Mouse (Mus musculus): Measurements from ENCODE around the gene Ranbp17. TPM values are rescaled to one million over a fixed set of nuclear protein-coding genes. Genes with fewer than 3 reads are reported as not detected.
"Not testable (repeated sequence)": the region's sequence is repeated elsewhere in the genome, so short reads cannot be mapped to it uniquely, and the experiment has no call there.

Gene Ranbp17
- total and polyA plus RNA-seq, 3 experiments = 0.09 TPM; not detected in 2

DNA sequence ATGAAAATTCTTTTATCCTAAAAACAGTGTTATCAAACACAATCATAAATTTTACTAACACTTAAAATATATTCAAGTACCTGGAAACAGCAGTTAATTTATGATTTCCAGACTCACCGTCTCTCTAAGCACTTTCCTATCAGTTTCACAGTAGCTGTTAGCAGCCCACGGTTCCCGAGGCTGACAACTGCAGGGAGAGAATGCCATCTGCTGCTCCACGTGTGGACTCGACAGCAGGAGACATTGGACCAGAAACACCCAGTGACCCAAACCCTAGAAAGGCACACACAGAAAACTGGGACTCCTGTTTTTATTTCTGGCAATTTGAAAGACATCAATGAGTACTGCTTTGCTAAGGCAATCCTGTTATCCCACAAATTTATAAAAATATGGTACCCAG, 79.7 kb downstream of the Ranbp17 start:
- TF ChIP-seq CTCF (conservative IDR thresholded peaks at IDR 0.05 in 1 of 2, IDR thresholded peaks at IDR 0.05 in 1 of 2; ENCODE audit: low read depth in 2 of 2, low read length in 2 of 2) = peak in 1 of 2 experiments; percentile 34; a peak in 1 of 4 replicates
- peak; percentile 40 for TF ChIP-seq RAD21 (IDR thresholded peaks at IDR 0.05; ENCODE audit: low read depth, low read length)
- TF ChIP-seq SMC3 (IDR thresholded peaks at IDR 0.05; ENCODE audit: low read depth, low read length) = peak; percentile 21; the same call in 1 of the 2 replicates
- TF ChIP-seq TBP (conservative IDR thresholded peaks at IDR 0.05; ENCODE audit: low read depth, low read length) = no peak
- in situ Hi-C loops (cut with MboI; ENCODE audit: low pct_ligation_motif_present, low pct_unique_long_range_greater_than_20kb, low sequenced_read_pairs) (no loop called here), dilution Hi-C loops (cut with MboI; ENCODE audit: extremely low pct_ligation_motif_present, extremely low pct_unique_long_range_greater_than_20kb, low sequenced_read_pairs) (no loop called here)
- no peaks in the 10 kb centered on the region for H3K27me3 ChIP-seq (replicated peaks)
- DNase-seq (ENCODE audit: extremely low read depth) = no peak
- no peaks in the 10 kb centered on the region for H3K79me2 ChIP-seq (replicated peaks; ENCODE audit: control insufficient read depth, extremely low read depth, insufficient read depth, poor library complexity, severe bottlenecking)
- H3K9ac ChIP-seq (ENCODE audit: insufficient read depth, low read depth) = no peak overlapping the region
- no peak overlapping the region for H3K4me2 ChIP-seq (ENCODE audit: insufficient read depth, low read depth, poor library complexity, severe bottlenecking)
- H3K27ac ChIP-seq (ENCODE audit: insufficient read depth, low read depth) = no peak overlapping the region
- H3K36me3 ChIP-seq (replicated peaks in 1 of 2; ENCODE audit: control insufficient read depth in 1 of 2, insufficient read depth in 1 of 2, low read length in 1 of 2) = no peaks in the 10 kb centered on the region
- H3K4me3 ChIP-seq (replicated peaks in 1 of 3; ENCODE audit: low read depth in 2 of 3, low read length in 2 of 3, poor library complexity in 1 of 3) = no peak overlapping the region
- H3K9me3 ChIP-seq (replicated peaks; ENCODE audit: low read length) = no peaks in the 10 kb centered on the region
- no peaks in the 10 kb centered on the region for H3K4me1 ChIP-seq (ENCODE audit: control insufficient read depth in 1 of 2, insufficient read depth in 2 of 2)

DNA sequence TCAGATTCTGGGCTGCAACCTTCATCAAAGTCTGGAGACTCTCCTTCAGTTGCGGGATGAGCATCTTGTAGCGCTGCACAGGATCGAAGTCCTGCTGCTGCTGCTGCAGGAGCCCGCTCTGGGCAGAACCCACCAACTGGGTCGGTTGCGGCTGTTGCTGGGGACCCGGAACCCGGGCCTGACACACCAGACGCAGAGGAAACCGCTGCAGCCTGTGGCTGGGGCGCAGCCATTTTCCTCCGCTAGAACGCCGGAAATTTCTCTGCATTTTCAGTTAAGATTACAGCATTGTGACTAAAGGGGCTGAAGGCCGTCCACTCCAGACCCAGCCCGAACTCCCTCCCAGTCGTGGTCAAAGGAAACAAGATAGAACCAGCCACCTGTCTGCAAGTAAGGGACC, 85.3 kb downstream of the Ranbp17 start:
- H3K27me3 ChIP-seq (replicated peaks); H3K9ac ChIP-seq (ENCODE audit: insufficient read depth, low read depth); H3K79me2 ChIP-seq (replicated peaks; ENCODE audit: control insufficient read depth, extremely low read depth, insufficient read depth, poor library complexity, severe bottlenecking); H3K27ac ChIP-seq (ENCODE audit: insufficient read depth, low read depth); H3K4me3 ChIP-seq (replicated peaks in 1 of 3; ENCODE audit: low read depth in 2 of 3, low read length in 2 of 3, poor library complexity in 1 of 3); DNase-seq (ENCODE audit: extremely low read depth); H3K36me3 ChIP-seq (replicated peaks in 1 of 2; ENCODE audit: control insufficient read depth in 1 of 2, insufficient read depth in 1 of 2, low read length in 1 of 2); H3K4me2 ChIP-seq (ENCODE audit: insufficient read depth, low read depth, poor library complexity, severe bottlenecking); H3K9me3 ChIP-seq (replicated peaks; ENCODE audit: low read length); dilution Hi-C loops (cut with MboI; ENCODE audit: extremely low pct_ligation_motif_present, extremely low pct_unique_long_range_greater_than_20kb, low sequenced_read_pairs); in situ Hi-C loops (cut with MboI; ENCODE audit: low pct_ligation_motif_present, low pct_unique_long_range_greater_than_20kb, low sequenced_read_pairs); H3K4me1 ChIP-seq (ENCODE audit: control insufficient read depth in 1 of 2, insufficient read depth in 2 of 2): not testable (repeated sequence)

DNA sequence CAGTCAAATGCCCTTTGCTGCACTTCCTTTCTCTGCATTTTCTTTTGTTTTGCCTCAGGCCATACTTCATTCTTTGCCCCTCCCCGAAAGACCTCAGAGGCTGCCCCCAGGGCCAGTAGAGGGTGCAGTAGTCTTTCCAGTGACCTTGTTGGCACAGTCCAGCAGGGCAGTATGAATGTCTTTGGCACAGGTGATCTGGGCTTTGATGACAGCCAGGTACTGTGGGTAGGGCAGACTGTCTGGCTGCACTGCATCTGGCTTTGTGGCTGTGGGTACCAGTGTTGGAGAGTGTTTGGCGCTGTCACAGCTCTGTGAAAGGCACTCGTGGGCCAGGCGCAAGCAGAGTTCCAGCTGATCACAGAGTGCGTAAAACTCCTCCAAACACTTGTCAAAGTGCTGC, 85.8 kb downstream of the Ranbp17 start:
- H3K79me2 ChIP-seq (replicated peaks; ENCODE audit: control insufficient read depth, extremely low read depth, insufficient read depth, poor library complexity, severe bottlenecking); DNase-seq (ENCODE audit: extremely low read depth); H3K9me3 ChIP-seq (replicated peaks; ENCODE audit: low read length); H3K27me3 ChIP-seq (replicated peaks); H3K9ac ChIP-seq (ENCODE audit: insufficient read depth, low read depth); H3K36me3 ChIP-seq (replicated peaks in 1 of 2; ENCODE audit: control insufficient read depth in 1 of 2, insufficient read depth in 1 of 2, low read length in 1 of 2); in situ Hi-C loops (cut with MboI; ENCODE audit: low pct_ligation_motif_present, low pct_unique_long_range_greater_than_20kb, low sequenced_read_pairs); dilution Hi-C loops (cut with MboI; ENCODE audit: extremely low pct_ligation_motif_present, extremely low pct_unique_long_range_greater_than_20kb, low sequenced_read_pairs); H3K27ac ChIP-seq (ENCODE audit: insufficient read depth, low read depth); H3K4me1 ChIP-seq (ENCODE audit: control insufficient read depth in 1 of 2, insufficient read depth in 2 of 2); H3K4me3 ChIP-seq (replicated peaks in 1 of 3; ENCODE audit: low read depth in 2 of 3, low read length in 2 of 3, poor library complexity in 1 of 3); H3K4me2 ChIP-seq (ENCODE audit: insufficient read depth, low read depth, poor library complexity, severe bottlenecking): not testable (repeated sequence)

DNA sequence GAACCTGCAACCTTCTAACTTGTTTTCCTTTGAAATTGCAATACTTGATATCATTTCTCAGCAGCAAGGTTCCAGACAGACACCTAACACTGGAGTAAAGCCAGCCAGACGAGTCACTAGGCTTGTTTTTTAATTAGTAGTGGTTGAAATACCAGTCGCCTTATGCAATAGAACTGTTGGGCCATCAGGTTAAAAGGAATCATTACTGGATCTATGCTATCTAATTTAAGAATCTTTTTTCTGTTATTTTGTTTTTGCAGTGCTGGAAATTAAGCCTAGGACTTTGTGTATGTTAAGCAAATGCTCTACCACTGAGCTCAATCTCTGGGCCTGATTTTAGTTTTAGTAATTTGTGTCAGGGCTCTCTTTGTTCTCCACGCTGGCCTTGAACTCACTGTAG, 91.3 kb downstream of the Ranbp17 start:
- Histone ChIP-seq H3K9me3 (replicated peaks; ENCODE audit: low read length) (no peaks in the 10 kb centered on the region), H3K4me2 (ENCODE audit: insufficient read depth, low read depth, poor library complexity, severe bottlenecking) (no peak overlapping the region), H3K4me3 (replicated peaks in 1 of 3; ENCODE audit: low read depth in 2 of 3, low read length in 2 of 3, poor library complexity in 1 of 3) (no peak overlapping the region), H3K79me2 (replicated peaks; ENCODE audit: control insufficient read depth, extremely low read depth, insufficient read depth, poor library complexity, severe bottlenecking) (no peaks in the 10 kb centered on the region), H3K36me3 (replicated peaks in 1 of 2; ENCODE audit: control insufficient read depth in 1 of 2, insufficient read depth in 1 of 2, low read length in 1 of 2) (no peaks in the 10 kb centered on the region), H3K4me1 (ENCODE audit: control insufficient read depth in 1 of 2, insufficient read depth in 2 of 2) (peaks cover 0 to 6% of the 10 kb centered on the region in 2 experiments; a peak in 1 of 4 replicates), H3K27ac (ENCODE audit: insufficient read depth, low read depth) (no peak overlapping the region), H3K27me3 (replicated peaks) (peaks cover 2% of the 10 kb centered on the region), H3K9ac (ENCODE audit: insufficient read depth, low read depth) (no peak overlapping the region)
- DNase-seq (ENCODE audit: extremely low read depth) = no peak
- dilution Hi-C loops (cut with MboI; ENCODE audit: extremely low pct_ligation_motif_present, extremely low pct_unique_long_range_greater_than_20kb, low sequenced_read_pairs) = no loop called here
- in situ Hi-C loops (cut with MboI; ENCODE audit: low pct_ligation_motif_present, low pct_unique_long_range_greater_than_20kb, low sequenced_read_pairs) = no loop called here
- TF ChIP-seq JUN (IDR thresholded peaks at IDR 0.05; ENCODE audit: insufficient read depth, low read depth, low read length) (no peak), POLR2A (IDR thresholded peaks at IDR 0.05; ENCODE audit: low read depth, low read length) (no peak), CHD1 (IDR thresholded peaks at IDR 0.05; ENCODE audit: low read depth, low read length) (no peak), IRF4 (IDR thresholded peaks at IDR 0.05; ENCODE audit: low read depth, low read length) (no peak)
